Mouse (Mus musculus) midbrain, postnatal 0 days (tissue): ENCODE results near the gene Zdhhc11. TPM values are rescaled to one million over a fixed set of nuclear protein-coding genes. Genes with fewer than 3 reads are reported as not detected.

Experiments used
- ATAC-seq: fragments of 200-750 bp; cut with Nextera tagmentation; 2 replicates; pipeline ENCODE4 v1.8.0; 2017; ENCODE audit warnings: moderate number of reproducible peaks, mild to moderate bottlenecking, moderate TSS enrichment, moderate library complexity; ENCODE audit not compliant: low FRiP score
- DNase-seq: peaks from one replicate; pipeline ENCODE4 v3.0.0-alpha.2; 2015; ENCODE audit warnings: low spot score
- H3K27ac ChIP-seq: fragments of 300-500 bp; sonication (generic); 2 replicates; pipeline ENCODE4 v1.5.1; 2014; ENCODE audit warnings: low read depth, mild to moderate bottlenecking, low read length, mixed read lengths
- H3K27me3 ChIP-seq: fragments of 300-500 bp; sonication (generic); 2 replicates; pipeline ENCODE4 v1.6.1; 2014; ENCODE audit warnings: low read length, control low read depth, mixed read lengths; ENCODE audit not compliant: insufficient read depth
- H3K36me3 ChIP-seq: fragments of 300-500 bp; sonication (generic); 2 replicates; pipeline ENCODE4 v1.6.1; 2014; ENCODE audit warnings: low read length, control low read depth, mixed read lengths; ENCODE audit not compliant: insufficient read depth
- H3K4me1 ChIP-seq: fragments of 300-500 bp; sonication (generic); 2 replicates; pipeline ENCODE4 v1.6.1; 2014; ENCODE audit warnings: mild to moderate bottlenecking, control low read depth, antibody characterized with exemption, low read length, mixed read lengths; ENCODE audit not compliant: insufficient read depth
- H3K4me2 ChIP-seq: fragments of 300-500 bp; sonication (generic); 2 replicates; pipeline ENCODE4 v1.6.1; 2014; ENCODE audit warnings: low read depth, mild to moderate bottlenecking, low read length, mixed read lengths; ENCODE audit not compliant: poor library complexity, severe bottlenecking
- H3K4me3 ChIP-seq: fragments of 300-500 bp; sonication (generic); 2 replicates; pipeline ENCODE4 v1.5.1; 2014; ENCODE audit warnings: low read depth, mild to moderate bottlenecking, low read length, moderate library complexity
- H3K9ac ChIP-seq: fragments of 300-500 bp; sonication (generic); replicated peaks from 2 replicates; pipeline ENCODE4 v1.6.1; 2014; ENCODE audit warnings: mild to moderate bottlenecking, low read length, moderate library complexity, mixed read lengths; ENCODE audit not compliant: poor library complexity, severe bottlenecking
- H3K9me3 ChIP-seq: fragments of 300-500 bp; sonication (generic); 2 replicates; pipeline ENCODE4 v1.6.1; 2016; ENCODE audit warnings: low read length, control low read depth
- CTCF ChIP-seq: IDR thresholded peaks from 2 replicates; pipeline ENCODE4 v1.5.1; 2016; ENCODE audit warnings: antibody characterized with exemption, mild to moderate bottlenecking
- WGBS: fragments of 180-500 bp; shearing (Covaris S2); extraction: QIAGEN DNeasy Blood & Tissue Kit; methylation state at CpG from one replicate; pipeline ENCODE4 v1.1.7; 2014; 5-methylcytosine and 5-hydroxymethylcytosine counted together
- polyA plus RNA-seq: library from polyadenylated mRNA; unstranded; fragments of >200 nt; fragmentation: Nextera tagmentation; extraction: Ambion mirVana; gene quantifications from 2 replicates; pipeline ENCODE4 v1.2.1, GENCODE M21; 2015
- total RNA-seq: library from RNA; depleted of rRNA; stranded (reverse); fragments of >200 nt; gene quantifications from 2 replicates; pipeline ENCODE4 v1.2.3, GENCODE M21; 2014

Zdhhc11 gene
- total and polyA plus RNA-seq, 2 experiments from 2014 or later, result not detected

- Histone ChIP-seq H3K27me3 (no peaks in the 10 kb centered on the region), H3K4me1 (no peaks in the 10 kb centered on the region), H3K9me3 (no peaks in the 10 kb centered on the region), H3K36me3 (no peaks in the 10 kb centered on the region), H3K27ac (no peak overlapping the region), H3K4me3 (no peak overlapping the region), H3K9ac (no peak overlapping the region), H3K4me2 (no peak overlapping the region)
- peak; percentile 83 for ATAC-seq
- DNase-seq, result peak; percentile 91
- peak; percentile 85 for TF ChIP-seq CTCF
- 46% methylated on average over 12 of the region's 12 CpGs for WGBS
Measured at GRCm38 (mm10) chr13:73970545-73971448, 7.1 kb downstream of the Zdhhc11 start.

GRCm38 (mm10) chr13:73974523-73974922, 10.9 kb downstream of the Zdhhc11 start:
- Histone ChIP-seq H3K27me3 (no peaks in the 10 kb centered on the region), H3K4me1 (no peaks in the 10 kb centered on the region), H3K4me3 (no peak overlapping the region), H3K36me3 (no peaks in the 10 kb centered on the region), H3K27ac (no peak overlapping the region), H3K9me3 (no peaks in the 10 kb centered on the region), H3K4me2 (no peak overlapping the region), H3K9ac (no peak overlapping the region)
- ATAC-seq (no peak), DNase-seq (no peak)
- no peak for TF ChIP-seq CTCF
- 83% methylated on average over 3 of the region's 3 CpGs for WGBS

DNA sequence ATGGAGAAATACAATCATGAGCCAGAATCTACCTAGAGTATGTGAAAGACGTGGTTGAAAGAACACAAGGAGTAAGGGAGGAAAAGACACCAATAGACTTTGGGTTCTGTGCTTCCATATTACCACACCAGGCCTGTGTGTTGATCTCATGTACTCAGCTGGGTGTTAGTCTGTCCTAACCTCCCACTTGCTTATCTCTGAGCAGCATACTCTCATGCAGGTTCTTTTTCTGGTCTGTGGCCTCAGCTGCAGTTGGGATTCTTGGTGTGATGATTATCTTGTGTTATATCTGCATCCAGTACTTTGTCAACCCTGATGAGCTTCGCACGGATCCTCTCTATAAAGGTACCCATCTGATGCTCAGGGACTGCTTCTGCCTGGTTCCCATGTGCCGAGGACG, 13.3 kb downstream of the Zdhhc11 start:
- DNase-seq (no peak), ATAC-seq (no peak)
- Histone ChIP-seq H3K27me3 (no peaks in the 10 kb centered on the region), H3K36me3 (no peaks in the 10 kb centered on the region), H3K4me1 (no peaks in the 10 kb centered on the region), H3K4me2 (no peak overlapping the region), H3K4me3 (no peak overlapping the region), H3K9ac (no peak overlapping the region), H3K27ac (no peak overlapping the region), H3K9me3 (no peaks in the 10 kb centered on the region)
- WGBS, result 86% methylated on average over 5 of the region's 5 CpGs
- no peak for TF ChIP-seq CTCF

GRCm38 (mm10) chr13:73990325-73990724, 26.7 kb downstream of the Zdhhc11 start:
- WGBS, result 81% methylated on average over 5 of the region's 5 CpGs
- H3K4me2 ChIP-seq, result no peak overlapping the region

DNA sequence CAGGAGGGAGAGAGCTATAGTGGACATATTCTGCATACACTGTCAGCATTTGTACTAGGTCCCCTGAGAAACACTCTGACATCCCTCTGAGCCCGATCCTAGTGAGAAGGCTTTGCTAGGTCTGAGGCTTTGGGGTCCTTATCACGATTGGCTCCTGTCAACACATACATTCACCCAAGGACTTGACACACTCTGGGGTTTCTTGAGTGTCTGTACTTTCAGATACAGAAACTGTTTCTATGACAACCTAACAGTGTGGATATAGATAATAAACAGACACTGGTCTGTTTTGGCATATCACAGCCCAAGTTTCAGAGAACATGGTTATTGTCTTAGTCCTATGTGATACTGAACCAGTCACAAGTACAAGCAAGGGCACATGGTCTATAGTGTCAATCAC, 27.1 kb downstream of the Zdhhc11 start:
- ATAC-seq, result no peak
- no peak for DNase-seq
- TF ChIP-seq CTCF, result no peak
- no peaks in the 10 kb centered on the region for H3K36me3 ChIP-seq
- H3K9ac ChIP-seq, result no peak overlapping the region
- no peaks in the 10 kb centered on the region for H3K9me3 ChIP-seq
- no peak overlapping the region for H3K4me2 ChIP-seq
- no peak overlapping the region for H3K27ac ChIP-seq
- H3K4me3 ChIP-seq, result no peak overlapping the region
- no peaks in the 10 kb centered on the region for H3K27me3 ChIP-seq
- H3K4me1 ChIP-seq, result no peaks in the 10 kb centered on the region
- 75% methylated on average over 2 of the region's 2 CpGs for WGBS

More at GRCm38 (mm10) chr13:73990325-73990724, 26.7 kb downstream of the Zdhhc11 start:
- H3K36me3 ChIP-seq, result no peaks in the 10 kb centered on the region
- H3K27me3 ChIP-seq, result no peaks in the 10 kb centered on the region
- no peak overlapping the region for H3K9ac ChIP-seq
- H3K4me1 ChIP-seq, result no peaks in the 10 kb centered on the region
- 0 out of 2 replicates have a peak, but pooled peaks have one; percentile 12 for TF ChIP-seq CTCF
- no peak for DNase-seq
- no peak overlapping the region for H3K27ac ChIP-seq
- H3K9me3 ChIP-seq, result no peaks in the 10 kb centered on the region
- no peak overlapping the region for H3K4me3 ChIP-seq
- ATAC-seq, result peak; percentile 52; the same call in 1 of the 2 replicates

DNA sequence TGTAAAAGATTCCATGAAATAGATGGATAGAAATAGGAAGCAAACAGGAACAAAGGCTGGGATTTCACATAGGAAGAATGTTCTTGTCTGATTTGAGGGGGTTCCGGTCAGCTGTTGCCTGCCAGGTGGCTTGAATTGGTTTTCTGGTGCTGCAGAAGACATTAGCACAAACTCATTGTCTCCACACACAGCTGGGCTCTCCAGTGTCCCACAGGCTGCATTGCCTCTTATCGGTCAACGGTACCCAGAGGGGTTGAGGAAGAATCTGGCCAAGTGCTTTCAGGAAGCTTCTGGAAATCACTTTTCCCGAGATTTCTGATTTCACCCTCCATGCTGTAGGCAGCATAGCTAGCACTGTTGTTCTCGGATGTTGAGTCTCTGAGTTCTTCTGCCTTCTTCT, 27.6 kb downstream of the Zdhhc11 start:
- H3K9ac ChIP-seq, result no peak overlapping the region
- no peaks in the 10 kb centered on the region for H3K27me3 ChIP-seq
- H3K4me3 ChIP-seq, result no peak overlapping the region
- ATAC-seq (no peak), DNase-seq (no peak)
- 87% methylated on average over 5 of the region's 5 CpGs for WGBS
- no peak overlapping the region for H3K27ac ChIP-seq
- TF ChIP-seq CTCF, result no peak
- no peak overlapping the region for H3K4me2 ChIP-seq
- H3K4me1 ChIP-seq, result no peaks in the 10 kb centered on the region
- H3K36me3 ChIP-seq, result no peaks in the 10 kb centered on the region
- H3K9me3 ChIP-seq, result no peaks in the 10 kb centered on the region
